Mouse (Mus musculus) heart, adult 8-10 months (tissue): Measurements from ENCODE around the gene Cep128. TPM values are rescaled to one million over a fixed set of nuclear protein-coding genes. Genes with fewer than 3 reads are reported as not detected.

Experiments used
- DNase-seq: peaks from one replicate; pipeline ENCODE4 v3.0.0; 2022; ENCODE audit warnings: low spot score
- total RNA-seq, 4 experiments: library from RNA; stranded (reverse); gene quantifications; 2 replicates each; pipeline ENCODE4 v1.2.4; 2022

The Cep128 gene
- total RNA-seq, 4 experiments from 2014 or later, result 11.5 to 16.4 (median 12.4) TPM

DNA sequence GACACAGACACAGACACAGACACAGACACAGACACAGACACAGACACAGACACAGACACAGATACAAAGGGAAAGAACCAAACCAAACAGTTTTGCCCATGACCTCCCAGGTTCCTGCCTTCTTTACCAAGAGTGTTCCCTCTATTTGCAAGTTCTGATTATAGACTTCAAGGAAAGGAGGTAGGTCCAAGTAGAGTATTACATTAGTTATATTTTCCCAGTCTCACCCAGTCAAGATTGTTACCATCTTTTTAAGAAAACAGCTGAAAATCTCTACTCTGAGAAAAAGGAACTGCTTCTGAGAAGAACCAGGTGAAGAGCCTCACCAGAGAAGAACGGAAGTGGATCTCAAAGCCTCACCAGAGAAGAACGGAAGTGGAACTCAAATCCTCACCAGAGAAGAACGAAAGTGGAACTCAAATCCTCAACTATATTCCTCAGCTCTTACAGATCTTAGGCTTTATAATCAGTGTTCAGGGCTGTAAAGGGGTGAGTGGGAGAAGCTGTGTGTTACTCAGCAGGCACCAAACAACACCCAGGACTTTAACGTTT, 200.8 kb downstream of the Cep128 start:
- no peak for DNase-seq

DNA sequence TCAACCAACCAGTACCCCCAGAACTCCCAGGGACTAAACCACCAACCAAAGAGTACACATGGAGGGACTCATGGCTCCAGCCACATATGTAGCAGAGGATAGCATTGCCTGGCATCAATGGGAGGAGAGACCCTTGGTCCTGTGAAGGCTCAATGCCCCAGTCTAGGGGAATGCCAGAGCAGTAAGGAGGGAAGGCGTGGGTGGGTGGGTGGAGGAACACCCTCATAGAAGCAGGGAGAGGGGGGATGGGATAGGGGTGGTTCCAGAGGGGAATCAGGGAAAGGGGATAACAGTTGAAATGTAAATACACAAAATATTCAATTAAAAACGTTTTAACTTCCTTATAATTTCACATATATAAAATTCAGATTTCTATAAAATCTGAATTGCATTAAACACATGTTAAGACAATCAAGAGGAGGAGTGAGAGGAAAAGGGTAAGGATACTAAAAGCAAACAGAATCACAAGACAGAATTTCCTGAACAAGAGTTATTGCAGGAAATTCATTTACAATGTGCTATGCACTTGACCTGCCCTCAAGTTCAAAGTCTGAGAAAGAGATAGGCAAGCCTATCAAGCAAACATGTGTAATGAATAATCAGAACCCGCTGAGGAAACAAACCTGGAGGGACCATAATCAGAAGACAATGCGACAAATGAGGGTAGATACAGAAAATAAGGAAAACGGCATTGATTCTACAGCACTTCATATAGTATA, 207.2 kb downstream of the Cep128 start:
- no peak for DNase-seq

DNA sequence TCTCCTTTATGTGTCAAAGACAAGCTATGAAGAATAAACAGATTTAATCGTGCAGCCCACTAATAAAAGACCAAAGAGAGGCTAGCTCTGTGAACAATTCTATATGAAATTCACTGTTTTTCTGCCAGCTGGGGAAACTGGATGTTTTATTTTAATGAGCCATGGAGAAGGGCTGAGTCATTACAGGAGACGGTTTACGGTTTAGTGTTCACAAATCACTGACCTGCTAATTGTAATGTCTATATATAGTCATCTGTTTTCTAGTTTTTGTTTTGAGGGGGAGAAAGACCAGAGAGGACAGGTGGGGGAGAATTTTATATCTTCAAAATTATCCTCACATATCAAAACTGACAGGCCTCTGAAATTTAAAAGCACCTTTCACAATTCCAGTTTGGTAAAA, 212.6 kb downstream of the Cep128 start:
- DNase-seq, result no peak

DNA sequence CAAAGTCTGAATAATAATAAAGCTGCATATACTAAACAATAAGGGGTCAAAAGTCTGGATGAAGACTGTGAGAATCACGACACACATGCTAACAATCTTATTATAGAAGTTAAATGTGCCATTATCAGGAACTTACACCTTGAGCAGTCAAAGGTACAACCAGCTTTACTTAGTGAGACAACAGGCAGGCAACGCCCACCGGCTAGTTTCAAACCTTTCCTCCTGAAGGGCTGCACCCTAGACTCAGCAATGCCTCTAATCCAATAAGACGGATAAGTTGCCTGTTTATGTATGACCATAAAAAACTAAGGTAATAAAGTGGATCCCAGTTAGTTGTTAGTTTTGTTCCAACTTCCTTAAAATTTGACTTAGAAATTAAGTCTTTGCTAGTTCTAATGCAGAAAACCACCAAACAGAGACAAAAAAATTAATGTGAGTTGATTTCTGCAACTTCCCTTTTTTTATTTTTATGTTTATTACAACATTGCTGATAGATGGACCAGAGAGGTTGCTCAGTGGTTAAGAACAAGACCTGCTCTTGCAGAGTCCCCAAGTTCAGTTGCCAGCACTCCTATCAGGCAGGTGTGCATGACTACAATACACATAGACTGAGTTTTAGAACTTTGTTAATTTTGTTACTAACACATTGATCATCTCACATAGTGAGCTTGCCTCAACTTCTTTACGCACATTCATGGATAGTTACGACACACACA, 223.0 kb downstream of the Cep128 start:
- no peak for DNase-seq

DNA sequence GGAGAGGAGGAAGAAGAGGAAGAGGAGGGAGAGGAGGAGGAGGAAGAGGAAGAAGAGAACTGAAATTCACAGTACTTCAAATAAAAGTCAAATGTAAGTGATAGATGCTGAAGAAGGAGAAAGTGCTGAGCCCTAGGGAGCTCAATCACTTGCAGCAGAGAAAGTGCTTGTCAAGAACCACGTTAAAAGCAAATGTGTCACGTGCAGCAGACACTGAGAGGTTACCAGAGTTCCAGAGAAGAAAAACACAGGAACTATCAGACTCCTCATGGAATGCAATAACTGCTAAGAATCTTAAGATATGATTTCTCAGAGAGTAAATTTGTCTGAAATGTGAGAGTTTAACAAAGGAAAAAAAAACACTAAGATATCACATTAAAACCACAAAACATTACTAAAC, 225.7 kb downstream of the Cep128 start:
- no peak for DNase-seq

DNA sequence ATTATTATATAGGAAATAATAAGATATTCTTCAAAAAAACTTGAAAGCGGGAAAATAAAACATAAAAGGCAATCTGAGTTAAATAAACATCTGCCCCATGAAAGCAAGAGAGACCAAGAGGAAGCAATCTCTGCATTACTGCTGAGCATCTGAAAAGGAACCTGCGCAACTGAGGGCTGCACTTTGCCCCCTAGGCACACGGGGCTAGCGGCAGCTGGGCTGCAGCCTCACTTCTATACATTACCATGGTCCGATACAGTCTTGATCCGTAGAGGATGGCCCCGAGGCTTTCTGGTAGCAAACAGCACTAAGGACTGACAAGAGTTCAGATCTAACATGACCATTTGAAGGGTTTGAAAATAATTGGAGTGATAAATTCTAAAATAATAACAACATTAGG, 230.2 kb downstream of the Cep128 start:
- DNase-seq, result no peak

DNA sequence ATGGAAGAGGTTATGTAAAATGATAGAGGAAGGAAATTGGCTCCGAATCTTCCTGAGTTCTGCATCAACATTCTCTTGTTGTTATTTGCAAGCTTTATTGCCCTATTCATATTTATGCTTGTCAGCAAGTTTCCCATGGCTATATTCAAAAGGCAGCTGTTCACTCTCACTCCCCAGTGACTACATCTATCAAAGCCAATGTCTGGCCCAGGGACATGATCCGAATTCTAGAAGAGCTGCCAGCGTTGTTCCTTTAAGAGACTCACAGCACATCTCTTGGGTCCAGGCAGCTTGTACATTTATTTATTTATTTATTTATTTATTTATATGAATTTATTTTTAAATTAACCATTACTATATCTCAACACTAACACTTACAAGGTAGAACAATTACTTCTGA, 235.1 kb downstream of the Cep128 start:
- DNase-seq, result no peak

DNA sequence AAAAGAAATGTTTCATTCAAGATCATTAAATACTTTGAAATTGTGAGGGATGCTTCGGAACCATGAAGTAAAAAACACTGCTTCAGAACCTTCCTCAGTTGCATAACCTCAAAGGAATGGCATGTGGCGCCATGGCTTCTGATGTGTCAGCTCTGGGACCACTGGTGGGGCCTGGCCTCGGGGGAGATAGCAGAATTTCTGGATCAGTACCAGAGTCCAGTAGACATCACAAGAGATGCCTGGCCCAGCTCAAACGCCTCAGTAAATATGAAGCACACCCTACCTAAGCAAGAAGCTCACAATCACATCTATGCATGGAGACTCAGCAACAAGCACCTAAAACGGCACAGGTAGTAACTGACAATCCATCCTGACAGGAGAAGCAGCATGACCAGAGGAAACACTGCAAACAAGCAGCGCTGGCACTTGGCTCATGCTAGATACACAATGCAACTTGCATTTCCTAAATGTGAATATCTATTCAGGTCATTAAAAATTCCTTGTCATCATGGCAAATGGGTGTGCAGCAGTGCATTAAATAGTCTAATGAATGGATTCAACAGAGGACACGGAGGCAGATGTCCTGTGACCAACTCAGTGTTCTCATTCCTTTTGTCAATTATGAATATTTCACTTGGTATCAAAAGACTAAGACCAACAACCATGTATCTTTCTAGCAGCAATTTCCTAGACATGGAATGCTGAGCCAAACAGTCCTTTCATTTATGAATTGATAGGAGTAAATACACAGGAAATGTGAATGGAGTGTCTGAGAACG, 249.3 kb downstream of the Cep128 start:
- DNase-seq, result no peak

DNA sequence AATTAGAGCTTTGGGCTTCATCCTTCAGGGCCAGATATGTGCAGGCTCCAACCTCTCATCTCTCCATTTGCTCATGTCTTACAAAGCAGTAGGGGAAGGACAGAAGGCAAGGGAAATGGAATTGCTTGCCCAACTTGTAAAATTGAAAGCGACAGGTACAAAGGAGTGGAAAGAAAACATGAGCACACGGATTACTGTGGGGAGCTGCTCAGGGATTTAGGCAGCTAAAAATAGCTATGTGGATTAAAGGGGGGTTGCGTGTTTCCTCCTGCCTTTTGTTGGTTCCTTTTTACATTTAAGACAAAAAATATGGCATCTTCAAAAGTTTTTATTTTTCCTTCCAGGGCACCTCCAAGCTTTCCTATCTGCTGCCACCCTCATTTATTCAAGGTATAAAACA, 269.2 kb downstream of the Cep128 start:
- no peak for DNase-seq

DNA sequence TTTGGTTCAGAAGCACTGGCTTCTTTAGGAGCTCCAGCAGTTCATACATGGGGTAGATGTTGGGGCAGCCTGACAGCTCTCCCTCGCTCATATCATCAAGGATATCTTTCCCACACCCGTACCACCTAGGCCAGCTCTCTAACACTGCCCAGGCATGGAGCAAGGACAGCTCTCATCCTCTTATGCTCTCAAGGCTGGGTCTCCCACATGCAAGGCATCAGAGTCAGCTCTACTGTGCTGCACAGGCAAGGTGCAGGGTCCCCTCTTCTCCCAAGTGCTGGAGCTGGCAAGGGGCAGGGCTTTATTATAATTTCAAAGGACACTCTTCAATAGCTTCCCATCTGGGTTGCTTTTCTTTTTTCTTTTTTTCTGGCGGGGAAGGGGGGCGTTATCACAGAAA, 280.9 kb downstream of the Cep128 start:
- DNase-seq, result no peak

DNA sequence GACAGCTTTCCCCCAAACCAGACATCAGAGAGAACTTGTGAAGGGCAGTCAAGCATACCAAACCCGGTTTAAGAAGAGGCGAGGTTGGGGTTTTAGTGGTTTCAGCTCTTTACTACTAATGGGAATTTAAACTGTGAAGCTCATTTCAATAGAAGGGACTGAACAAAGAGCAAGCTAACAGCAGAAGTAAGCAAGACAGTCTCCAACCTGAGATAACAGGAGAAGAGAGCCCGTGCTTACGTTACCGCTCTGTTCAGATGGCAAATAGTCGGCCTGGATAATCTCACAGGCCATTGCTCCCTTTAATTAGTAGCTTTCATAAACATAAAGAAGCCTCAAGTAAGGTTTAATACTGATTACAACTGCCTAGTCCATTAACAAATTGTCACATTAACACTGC, 286.3 kb downstream of the Cep128 start:
- no peak for DNase-seq

DNA sequence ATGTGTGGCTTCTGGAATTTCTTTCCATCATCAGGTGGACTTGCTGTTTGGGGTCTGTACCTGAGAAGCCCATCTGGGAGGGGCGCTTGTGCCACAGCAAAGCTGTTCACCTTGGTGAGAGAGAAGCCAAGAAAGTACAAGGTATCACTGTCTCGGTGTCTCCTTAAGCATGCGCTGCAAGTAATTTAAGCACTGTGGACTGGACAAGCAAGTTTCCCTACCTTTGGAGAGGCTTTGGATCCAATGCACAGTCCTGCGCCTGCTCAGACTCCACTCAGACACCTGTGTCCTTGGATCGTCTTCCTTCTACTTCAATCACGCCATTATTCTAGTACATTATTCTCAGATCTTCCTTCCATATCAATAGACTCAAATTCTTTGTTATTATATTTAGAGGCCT, 288.0 kb downstream of the Cep128 start:
- no peak for DNase-seq

DNA sequence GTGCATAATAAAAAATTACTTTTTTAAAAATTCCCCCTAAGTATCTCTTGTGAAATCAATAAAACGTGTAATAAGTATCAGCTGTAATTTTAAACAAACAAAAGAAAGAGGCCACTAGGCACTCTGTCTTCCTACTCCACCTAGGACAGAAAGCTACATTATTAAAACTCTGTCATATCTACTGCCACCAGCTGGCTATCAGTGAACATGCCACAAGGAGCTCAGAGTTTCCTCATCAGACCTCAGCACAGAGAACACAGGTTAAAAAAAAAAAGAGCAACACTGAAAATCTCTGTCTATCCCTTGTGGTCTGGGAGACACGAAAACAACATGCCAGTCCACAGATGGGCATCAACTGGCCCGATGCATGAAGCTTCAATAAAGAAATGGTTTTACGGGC, 295.9 kb downstream of the Cep128 start:
- DNase-seq, result no peak

DNA sequence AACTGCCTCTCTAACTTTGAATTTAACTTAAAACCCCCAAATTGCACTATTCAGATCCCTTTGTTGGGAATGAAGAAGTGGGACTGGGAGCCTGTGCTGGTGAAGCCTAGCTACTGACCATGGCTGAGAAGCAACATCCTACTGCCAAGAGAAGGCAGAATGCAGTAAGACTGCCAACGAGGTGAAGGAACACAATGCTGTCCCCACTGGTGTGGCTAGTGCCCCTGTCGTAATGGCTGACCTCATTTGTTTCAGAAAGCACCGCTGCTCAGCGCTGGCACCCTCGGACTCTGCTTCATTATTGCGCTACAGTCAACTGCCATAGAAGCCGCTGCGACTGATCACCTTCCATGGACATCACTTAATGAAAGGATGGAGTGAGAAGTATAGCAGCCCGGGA, 298.2 kb downstream of the Cep128 start:
- no peak for DNase-seq

DNA sequence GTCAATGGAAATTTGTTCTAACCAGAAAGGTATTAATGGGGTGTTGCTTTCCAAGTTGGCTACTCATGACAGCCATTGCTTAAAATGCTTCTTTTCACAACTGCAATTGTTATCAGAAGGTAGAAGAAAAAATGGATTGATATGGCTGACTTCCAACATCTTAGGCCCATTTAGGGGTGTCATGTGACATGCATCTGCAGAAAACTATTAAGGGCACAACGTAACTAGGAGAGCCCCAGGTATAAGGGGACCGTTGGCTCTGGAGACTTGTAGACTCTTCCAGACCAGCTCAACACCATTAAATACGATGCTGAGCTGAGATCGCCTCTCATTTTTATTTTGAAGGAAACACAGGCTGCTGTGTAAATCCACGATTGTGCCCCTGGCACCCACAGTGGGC, 308.6 kb downstream of the Cep128 start:
- DNase-seq, result no peak

DNA sequence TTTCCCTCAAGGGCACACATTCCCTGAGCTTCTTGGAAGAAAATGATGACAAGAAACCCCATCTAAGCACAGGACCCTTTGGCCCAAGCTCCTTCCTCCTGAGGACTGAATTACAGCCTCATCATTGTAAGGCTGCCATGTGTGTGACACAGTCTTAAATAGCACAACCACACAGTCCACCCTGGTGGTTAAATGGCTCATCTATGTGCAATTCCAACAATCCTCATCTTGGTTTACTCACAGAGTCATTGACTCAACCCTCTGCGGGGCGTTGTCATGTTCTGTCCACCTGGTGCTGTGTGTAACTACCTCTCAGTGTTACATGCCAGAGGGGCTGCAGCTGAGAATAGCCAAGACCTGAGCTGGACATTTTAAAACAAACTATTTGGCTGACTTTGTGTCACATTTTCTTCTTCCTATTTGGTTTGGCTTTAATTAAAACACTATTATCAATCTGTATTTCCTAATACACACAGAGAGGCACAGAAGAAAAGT, 313.6 kb downstream of the Cep128 start:
- no peak for DNase-seq

DNA sequence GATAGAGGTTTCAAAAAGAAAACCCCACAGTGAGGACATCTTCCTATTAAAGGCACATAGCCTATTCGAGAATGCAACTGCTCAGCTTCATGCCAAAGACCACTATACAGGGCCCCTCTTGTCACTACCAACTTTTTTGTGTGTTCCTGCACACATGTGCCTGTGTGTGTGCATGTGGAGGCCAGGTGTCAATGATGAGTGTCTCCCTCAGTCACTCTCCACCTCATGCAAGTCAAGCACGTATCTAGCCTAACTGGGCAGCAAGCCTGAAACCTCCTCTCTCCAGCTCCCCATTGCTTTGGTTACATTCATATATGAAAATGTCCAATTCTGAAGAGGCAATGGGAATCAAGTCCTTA, 317.1 kb downstream of the Cep128 start:
- DNase-seq, result no peak

DNA sequence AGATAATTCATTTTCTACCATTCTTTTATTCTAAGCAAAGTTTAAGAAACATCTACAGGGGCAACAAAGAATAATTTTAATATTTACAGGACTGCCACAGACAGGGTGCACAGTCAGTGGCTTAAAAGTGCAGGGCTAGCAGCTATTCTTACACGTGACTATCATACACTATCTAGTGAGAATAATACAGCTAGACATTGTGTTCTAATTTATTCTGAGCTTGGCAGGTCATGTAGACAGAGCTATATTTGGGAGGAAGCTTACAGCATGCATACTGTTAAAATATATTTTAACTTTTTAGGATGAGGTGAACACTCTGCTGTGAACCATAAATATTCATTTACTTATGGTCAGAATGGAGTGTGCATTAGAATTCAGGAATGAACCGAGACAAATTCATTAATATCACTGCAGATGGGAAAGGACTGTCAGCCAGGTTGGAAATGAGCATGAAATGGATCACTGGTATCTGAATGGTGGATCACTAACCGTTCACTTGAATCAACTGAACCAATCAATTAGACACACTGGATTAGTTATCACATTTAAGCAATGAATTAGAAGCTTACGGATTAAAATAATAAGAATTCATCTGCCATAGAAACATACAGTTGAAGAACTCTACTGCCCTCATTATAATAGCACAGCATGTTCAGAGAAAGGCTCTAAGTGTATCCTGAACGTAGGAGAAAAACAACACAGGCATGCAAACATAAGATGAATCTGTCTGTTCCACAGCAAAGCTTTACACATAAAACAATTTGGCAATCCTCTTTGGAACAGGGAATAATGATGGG, 317.7 kb downstream of the Cep128 start:
- no peak for DNase-seq

DNA sequence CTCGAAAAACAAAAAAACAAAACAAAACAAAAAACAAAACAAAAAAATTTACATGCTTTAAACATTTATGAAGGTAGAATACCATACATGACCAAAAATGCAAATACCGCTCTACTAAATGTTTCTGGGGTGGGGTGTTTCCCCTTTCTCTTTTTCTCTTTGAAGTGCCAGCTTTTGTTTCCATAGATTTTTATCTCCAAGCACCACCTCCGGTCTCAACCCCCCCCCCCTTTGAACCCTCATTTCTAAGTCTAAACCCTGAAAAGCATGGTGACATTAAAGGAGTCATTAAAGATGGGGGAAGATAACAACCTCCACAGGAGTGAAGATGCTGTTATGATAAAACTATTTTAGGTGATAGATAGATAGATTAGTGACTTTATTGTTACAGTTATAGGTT, 318.8 kb downstream of the Cep128 start:
- DNase-seq, result no peak

DNA sequence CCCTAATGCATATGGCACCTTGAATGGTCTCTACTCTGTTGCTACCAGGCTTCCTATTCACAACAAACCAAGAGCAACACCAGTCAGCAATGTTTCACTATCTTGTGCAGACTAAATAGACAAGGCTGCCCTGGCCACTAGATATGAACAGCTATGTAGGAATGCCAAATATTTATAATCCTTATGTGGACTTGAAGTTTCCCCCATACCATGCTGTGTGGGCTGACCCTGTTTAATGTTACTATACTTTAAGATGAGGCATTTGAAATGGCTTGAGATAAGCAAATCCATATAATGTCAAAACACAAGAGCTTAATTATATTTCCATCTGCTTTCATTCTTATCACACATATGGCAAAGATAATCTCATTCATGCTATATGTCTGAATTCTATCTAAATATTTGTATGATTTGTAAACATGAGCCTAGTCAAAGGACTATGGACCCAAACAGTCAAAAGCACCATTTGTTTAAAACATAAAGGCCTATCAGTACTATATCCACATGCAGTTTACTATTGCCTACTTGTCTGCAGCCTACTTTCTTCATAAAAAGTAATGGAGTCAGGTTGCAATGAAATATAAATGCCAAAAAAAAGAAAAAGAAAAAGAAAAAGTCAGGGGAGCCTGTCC, 319.7 kb downstream of the Cep128 start:
- DNase-seq, result no peak
